In the genomic region with DNA sequence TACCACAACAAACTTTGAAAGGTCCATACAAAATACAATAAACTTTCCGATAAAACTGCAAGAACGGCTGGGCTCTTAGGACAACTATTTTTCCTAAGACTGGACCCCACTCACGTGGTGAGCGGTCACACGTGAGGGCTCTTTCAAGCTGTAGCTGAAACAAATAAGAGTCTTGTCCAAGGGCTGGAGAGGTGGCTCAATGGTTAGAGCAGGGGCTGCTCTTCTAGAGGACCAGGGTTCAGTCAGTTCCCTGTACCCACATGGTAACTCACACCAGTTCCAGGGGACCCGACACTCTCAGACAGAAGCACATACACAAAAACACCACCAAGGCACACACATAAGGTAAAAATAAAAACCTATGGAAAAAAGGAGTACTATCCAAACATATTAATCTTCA, we compare ENCODE assay signal across 8 mouse cellular contexts.
DNase-seq lines count a peak whose midpoint lies in the region; ATAC-seq and TF ChIP-seq lines count a peak whose summit lies in the region.

No protein-coding gene starts in this region.

- intact Hi-C loops in left cerebral cortex, adult 2 months (cut with DNase I) = loop anchor here (5.0 kb wide), 1 partner anchor 50 kb away; no protein-coding TSS in a partner anchor
- intact Hi-C loops in left cerebral cortex, postnatal 14 days (cut with DNase I) = no loop called here

- ATAC-seq in embryonic facial prominence, embryonic 14.5 days (ENCODE audit: low read depth) = no peak
- no peak for ATAC-seq in intestine, embryonic 14.5 days (replicated peaks; ENCODE audit: low FRiP score, low TSS enrichment, low read depth)
- ATAC-seq in neural tube, embryonic 14.5 days (ENCODE audit: low read depth) = no peak

- no peak for TF ChIP-seq CTCF in left cerebral cortex, adult 2 months (IDR thresholded peaks at IDR 0.05)

- no peaks in the 10 kb centered on the region for H3K9me3 ChIP-seq in embryonic facial prominence, embryonic 14.5 days (ENCODE audit: control insufficient read depth, low read length)
- H3K9me3 ChIP-seq in intestine, embryonic 14.5 days (ENCODE audit: control insufficient read depth, low read length) = no peaks in the 10 kb centered on the region
- H3K9me3 ChIP-seq in neural tube, embryonic 14.5 days (ENCODE audit: control insufficient read depth, low read length) = no peaks in the 10 kb centered on the region

- peak overlapping the region; percentile 86 for H3K27ac ChIP-seq in left cerebral cortex, adult 2 months
- peak overlapping the region; percentile 85 for H3K27ac ChIP-seq in embryonic facial prominence, embryonic 14.5 days (replicated peaks; ENCODE audit: low read depth, low read length)
- H3K27ac ChIP-seq in intestine, embryonic 14.5 days (ENCODE audit: low read depth) = no peak overlapping the region
- no peak overlapping the region for H3K27ac ChIP-seq in neural tube, embryonic 14.5 days (ENCODE audit: low read depth, low read length)

- peak overlapping the region; percentile 42 for H3K4me3 ChIP-seq in left cerebral cortex, adult 2 months
- peak overlapping the region; percentile 43 for H3K4me3 ChIP-seq in embryonic facial prominence, embryonic 14.5 days (ENCODE audit: low read depth, low read length)
- H3K4me3 ChIP-seq in intestine, embryonic 14.5 days (ENCODE audit: low read depth, low read length) = peak overlapping the region; percentile 39
- peak overlapping the region; percentile 5; the same call in 1 of the 2 replicates for H3K4me3 ChIP-seq in neural tube, embryonic 14.5 days (ENCODE audit: low read depth, low read length)

- peak overlapping the region; percentile 58 for H3K4me2 ChIP-seq in embryonic facial prominence, embryonic 14.5 days (ENCODE audit: low read depth, low read length)
- peak overlapping the region; percentile 61 for H3K4me2 ChIP-seq in intestine, embryonic 14.5 days (ENCODE audit: low read length)
- peak overlapping the region; percentile 26; the same call in 1 of the 2 replicates for H3K4me2 ChIP-seq in neural tube, embryonic 14.5 days (ENCODE audit: low read depth, low read length)

- 0 out of 2 replicates have a peak overlapping the region, but pooled peaks have one; percentile 34 for H3K9ac ChIP-seq in embryonic facial prominence, embryonic 14.5 days (ENCODE audit: low read depth, low read length)
- H3K9ac ChIP-seq in intestine, embryonic 14.5 days (ENCODE audit: low read length) = no peak overlapping the region
- no peak overlapping the region for H3K9ac ChIP-seq in neural tube, embryonic 14.5 days (replicated peaks; ENCODE audit: low read depth, low read length)

- DNase-seq in left cerebral cortex, adult 2 months (ENCODE audit: extremely low spot score in 1 of 2, low spot score in 2 of 2) = no peak
- DNase-seq in left cerebral cortex, postnatal 14 days (ENCODE audit: low spot score in 2 of 2) = no peak
- DNase-seq in embryonic facial prominence, embryonic 14.5 days (ENCODE audit: low spot score) = no peak
- no peak for DNase-seq in intestine, embryonic 14.5 days (ENCODE audit: low spot score)
- no peak for DNase-seq in urinary bladder, postnatal 4 days (ENCODE audit: low spot score in 2 of 2)
- no peak for DNase-seq in ovary, postnatal 14 days (ENCODE audit: low spot score)
- no peak for DNase-seq in cerebellum, adult 11 months

- peaks cover 29% of the 10 kb centered on the region for H3K4me1 ChIP-seq in embryonic facial prominence, embryonic 14.5 days (ENCODE audit: control insufficient read depth, insufficient read depth, low read length)
- peaks cover 48% of the 10 kb centered on the region for H3K4me1 ChIP-seq in intestine, embryonic 14.5 days (replicated peaks; ENCODE audit: control insufficient read depth, insufficient read depth, low read length)
- H3K4me1 ChIP-seq in neural tube, embryonic 14.5 days (ENCODE audit: control insufficient read depth, insufficient read depth, low read length) = peaks cover 20% of the 10 kb centered on the region

- WGBS in embryonic facial prominence, embryonic 14.5 days = 25% methylated on average over 6 of the region's 6 CpGs
- 37% methylated on average over 6 of the region's 6 CpGs for WGBS in intestine, embryonic 14.5 days
- WGBS in neural tube, embryonic 14.5 days = 55% methylated on average over 6 of the region's 6 CpGs

- H3K27me3 ChIP-seq in embryonic facial prominence, embryonic 14.5 days (replicated peaks; ENCODE audit: control insufficient read depth, insufficient read depth, low read length) = no peaks in the 10 kb centered on the region
- H3K27me3 ChIP-seq in intestine, embryonic 14.5 days (replicated peaks; ENCODE audit: control insufficient read depth, insufficient read depth, low read length) = no peaks in the 10 kb centered on the region
- no peaks in the 10 kb centered on the region for H3K27me3 ChIP-seq in neural tube, embryonic 14.5 days (ENCODE audit: control insufficient read depth, insufficient read depth, low read length)

- H3K36me3 ChIP-seq in embryonic facial prominence, embryonic 14.5 days (ENCODE audit: control insufficient read depth, insufficient read depth, low read length) = no peaks in the 10 kb centered on the region
- no peaks in the 10 kb centered on the region for H3K36me3 ChIP-seq in intestine, embryonic 14.5 days (ENCODE audit: control insufficient read depth, insufficient read depth, low read length)
- H3K36me3 ChIP-seq in neural tube, embryonic 14.5 days (ENCODE audit: control insufficient read depth, insufficient read depth, low read length) = no peaks in the 10 kb centered on the region

Comparison
In these comparisons a context has a peak if more than half of its experiments do, and no peak if none do; other contexts are left out.
1. H3K27ac ChIP-seq: peak in left cerebral cortex, adult 2 months (single experiment) and embryonic facial prominence, embryonic 14.5 days (single experiment); none in intestine, embryonic 14.5 days (single experiment) and neural tube, embryonic 14.5 days (single experiment).
2. Peak in every context shown above with its lines, with median percentiles within 50 percentile points of each other: H3K4me3 ChIP-seq and H3K4me2 ChIP-seq.